Mouse (Mus musculus) limb, embryonic 13.5 days (tissue): ENCODE measurements around the gene Asic1. TPM values are rescaled to one million over a fixed set of nuclear protein-coding genes. Genes with fewer than 3 reads are reported as not detected.
A peak's percentile ranks its signal among the peaks of the same experiment; 100 is the strongest.

ENCODE experiments used
- ATAC-seq: fragments of 200-750 bp; cut with Nextera tagmentation; 2 replicates; pipeline ENCODE4 v1.8.0; 2017; ENCODE audit warnings: low read depth, moderate number of reproducible peaks, moderate TSS enrichment; ENCODE audit not compliant: low FRiP score
- H3K27ac ChIP-seq: fragments of 300-500 bp; sonication (generic); 2 replicates; pipeline ENCODE4 v1.5.1; 2015; ENCODE audit warnings: inconsistent platforms, mild to moderate bottlenecking, moderate library complexity
- H3K27me3 ChIP-seq: fragments of 300-500 bp; sonication (generic); 2 replicates; pipeline ENCODE4 v1.6.1; 2015; ENCODE audit warnings: mild to moderate bottlenecking, inconsistent platforms
- H3K36me3 ChIP-seq: fragments of 300-500 bp; sonication (generic); 2 replicates; pipeline ENCODE4 v1.6.1; 2015; ENCODE audit warnings: inconsistent platforms, mild to moderate bottlenecking, moderate library complexity
- H3K4me1 ChIP-seq: fragments of 300-500 bp; sonication (generic); 2 replicates; pipeline ENCODE4 v1.6.1; 2015; ENCODE audit warnings: inconsistent platforms
- H3K4me2 ChIP-seq: fragments of 300-500 bp; sonication (generic); replicated peaks from 2 replicates; pipeline ENCODE4 v1.6.1; 2015; ENCODE audit warnings: inconsistent platforms, mild to moderate bottlenecking, moderate library complexity
- H3K4me3 ChIP-seq: fragments of 300-500 bp; sonication (generic); 2 replicates; pipeline ENCODE4 v1.5.1; 2015; ENCODE audit warnings: moderate library complexity, mild to moderate bottlenecking, inconsistent platforms
- H3K9ac ChIP-seq: fragments of 300-500 bp; sonication (generic); 2 replicates; pipeline ENCODE4 v1.6.1; 2015; ENCODE audit warnings: mild to moderate bottlenecking, inconsistent platforms
- H3K9me3 ChIP-seq: fragments of 300-500 bp; sonication (generic); 2 replicates; pipeline ENCODE4 v1.6.1; 2016; ENCODE audit warnings: inconsistent platforms
- WGBS: fragments of 180-500 bp; shearing (Covaris S2); methylation state at CpG from one replicate; pipeline ENCODE4 v1.1.7; 2015; 5-methylcytosine and 5-hydroxymethylcytosine counted together
- polyA plus RNA-seq: library from polyadenylated mRNA; unstranded; fragments of >200 nt; fragmentation: Nextera tagmentation; extraction: Ambion mirVana; gene quantifications from 2 replicates; pipeline ENCODE4 v1.2.1, GENCODE M21; 2015

The Asic1 gene
- polyA plus RNA-seq, 1 experiment from 2014 or later: 1.7 TPM

- H3K27me3 ChIP-seq: peaks cover 41% of the 10 kb centered on the region
Observed at GRCm38 (mm10) chr15:99651163-99651872, 18.9 kb upstream of the Asic1 start, which contains the start of gene Racgap1. Racgap1 (minus strand) TSS chr15:99651656.

GRCm38 (mm10) chr15:99651984-99652872 lies 17.9 kb upstream of the Asic1 start:
- no peak overlapping the region for H3K27ac ChIP-seq
- H3K4me1 ChIP-seq: peaks cover 48% of the 10 kb centered on the region

More at GRCm38 (mm10) chr15:99651163-99651872, 18.9 kb upstream of the Asic1 start, which contains the start of gene Racgap1:
- no peak within 1 kb of the TSS for H3K27ac ChIP-seq
- peak within 1 kb of the TSS; percentile 83 for H3K9ac ChIP-seq
- WGBS: under 1% methylated on average over 62 of the region's 68 CpGs
- H3K36me3 ChIP-seq: no peaks in the 10 kb centered on the region
- ATAC-seq: peak; percentile 95
- H3K9me3 ChIP-seq: no peaks in the 10 kb centered on the region
- H3K4me1 ChIP-seq: peaks cover 50% of the 10 kb centered on the region
- H3K4me2 ChIP-seq: peak within 1 kb of the TSS; percentile 79
- peak within 1 kb of the TSS; percentile 87 for H3K4me3 ChIP-seq

GRCm38 (mm10) chr15:99653291-99653690 lies 16.9 kb upstream of the Asic1 start:
- ATAC-seq: no peak
- Histone ChIP-seq H3K4me1 (peaks cover 37% of the 10 kb centered on the region), H3K4me2 (peak overlapping the region; percentile 57), H3K27ac (no peak overlapping the region), H3K9me3 (no peaks in the 10 kb centered on the region), H3K27me3 (peaks cover 57% of the 10 kb centered on the region), H3K4me3 (peak overlapping the region; percentile 30), H3K36me3 (no peaks in the 10 kb centered on the region), H3K9ac (no peak overlapping the region)
- WGBS: 4% methylated on average over 8 of the region's 8 CpGs

More at GRCm38 (mm10) chr15:99651984-99652872, 17.9 kb upstream of the Asic1 start:
- no peak for ATAC-seq
- Histone ChIP-seq H3K4me2 (peak overlapping the region; percentile 79), H3K9me3 (no peaks in the 10 kb centered on the region), H3K27me3 (peaks cover 49% of the 10 kb centered on the region), H3K36me3 (no peaks in the 10 kb centered on the region), H3K4me3 (peak overlapping the region; percentile 87), H3K9ac (0 out of 2 replicates have a peak overlapping the region, but pooled peaks have one; percentile 8)
- 71% methylated on average over 10 of the region's 10 CpGs for WGBS

- ATAC-seq: no peak
- H3K36me3 ChIP-seq: no peaks in the 10 kb centered on the region
- H3K4me2 ChIP-seq: peak overlapping the region; percentile 57
- peak overlapping the region; percentile 30 for H3K4me3 ChIP-seq
- 5% methylated on average over 21 of the region's 21 CpGs for whole genome bisulfite sequencing
- H3K9ac ChIP-seq: peak overlapping the region; percentile 25
- no peak overlapping the region for H3K27ac ChIP-seq
- H3K27me3 ChIP-seq: peaks cover 57% of the 10 kb centered on the region
- H3K4me1 ChIP-seq: peaks cover 32% of the 10 kb centered on the region
- H3K9me3 ChIP-seq: no peaks in the 10 kb centered on the region
Observed at GRCm38 (mm10) chr15:99653876-99654275, 16.3 kb upstream of the Asic1 start.

- no peak overlapping the region for H3K4me2 ChIP-seq
- H3K27me3 ChIP-seq: peaks cover 57% of the 10 kb centered on the region
- H3K9ac ChIP-seq: no peak overlapping the region
- H3K4me1 ChIP-seq: peaks cover 12% of the 10 kb centered on the region
- H3K9me3 ChIP-seq: no peaks in the 10 kb centered on the region
- no peak overlapping the region for H3K4me3 ChIP-seq
- WGBS: 48% methylated on average over 9 of the region's 9 CpGs
- no peaks in the 10 kb centered on the region for H3K36me3 ChIP-seq
- H3K27ac ChIP-seq: no peak overlapping the region
- ATAC-seq: no peak
Observed at GRCm38 (mm10) chr15:99655956-99656355, 14.2 kb upstream of the Asic1 start.

- WGBS: 47% methylated on average over 2 of the region's 2 CpGs
- no peak for ATAC-seq
Observed at GRCm38 (mm10) chr15:99658437-99658836, 11.7 kb upstream of the Asic1 start.

GRCm38 (mm10) chr15:99661121-99661830 lies 8.9 kb upstream of the Asic1 start:
- Histone ChIP-seq H3K4me1 (peaks cover 20% of the 10 kb centered on the region), H3K9ac (no peak overlapping the region), H3K27ac (no peak overlapping the region), H3K4me3 (no peak overlapping the region), H3K4me2 (no peak overlapping the region), H3K27me3 (peaks cover 46% of the 10 kb centered on the region), H3K36me3 (no peaks in the 10 kb centered on the region), H3K9me3 (no peaks in the 10 kb centered on the region)
- 94% methylated on average over 15 of the region's 15 CpGs for WGBS
- ATAC-seq: no peak

More at GRCm38 (mm10) chr15:99658437-99658836, 11.7 kb upstream of the Asic1 start:
- Histone ChIP-seq H3K9me3 (no peaks in the 10 kb centered on the region), H3K27me3 (peaks cover 48% of the 10 kb centered on the region), H3K4me1 (peaks cover 10% of the 10 kb centered on the region), H3K9ac (no peak overlapping the region), H3K4me3 (no peak overlapping the region), H3K36me3 (no peaks in the 10 kb centered on the region), H3K4me2 (no peak overlapping the region), H3K27ac (no peak overlapping the region)

- H3K27me3 ChIP-seq: peaks cover 48% of the 10 kb centered on the region
- no peak overlapping the region for H3K9ac ChIP-seq
- H3K9me3 ChIP-seq: no peaks in the 10 kb centered on the region
- no peak overlapping the region for H3K27ac ChIP-seq
- H3K4me1 ChIP-seq: peaks cover 20% of the 10 kb centered on the region
- WGBS: 29% methylated on average over 7 of the region's 7 CpGs
- no peak overlapping the region for H3K4me2 ChIP-seq
- H3K4me3 ChIP-seq: no peak overlapping the region
- H3K36me3 ChIP-seq: no peaks in the 10 kb centered on the region
- no peak for ATAC-seq
Observed at GRCm38 (mm10) chr15:99662371-99662770, 7.8 kb upstream of the Asic1 start.

- Histone ChIP-seq H3K27me3 (peaks cover 53% of the 10 kb centered on the region), H3K27ac (no peak overlapping the region), H3K4me2 (peak overlapping the region; percentile 91), H3K9ac (peak overlapping the region; percentile 64), H3K4me3 (peak overlapping the region; percentile 50), H3K4me1 (peaks cover 20% of the 10 kb centered on the region), H3K9me3 (no peaks in the 10 kb centered on the region), H3K36me3 (no peaks in the 10 kb centered on the region)
- 2% methylated on average over 17 of the region's 17 CpGs for WGBS
- no peak for ATAC-seq
Observed at GRCm38 (mm10) chr15:99663964-99664599, 6.1 kb upstream of the Asic1 start.

GRCm38 (mm10) chr15:99664600-99665451 lies 5.3 kb upstream of the Asic1 start:
- no peaks in the 10 kb centered on the region for H3K9me3 ChIP-seq
- H3K9ac ChIP-seq: peak overlapping the region; percentile 64
- peaks cover 21% of the 10 kb centered on the region for H3K4me1 ChIP-seq
- peak overlapping the region; percentile 50 for H3K4me3 ChIP-seq
- peak; percentile 49; the same call in 1 of the 2 replicates for ATAC-seq
- no peaks in the 10 kb centered on the region for H3K36me3 ChIP-seq
- H3K4me2 ChIP-seq: peak overlapping the region; percentile 91
- 0% methylated on average over 30 of the region's 52 CpGs for WGBS
- no peak overlapping the region for H3K27ac ChIP-seq
- H3K27me3 ChIP-seq: peaks cover 61% of the 10 kb centered on the region
